Mouse (Mus musculus) lung, postnatal 0 days (tissue): ENCODE measurements at regions not wholly inside any gene's neighbourhood (a gene's known extent, or its start where the extent isn't known, plus 50 kb on each side); places are given as distances from the start of the nearest gene placed in this dataset.

ENCODE experiments used
- CTCF ChIP-seq: IDR thresholded peaks from 2 replicates; pipeline ENCODE4 v1.5.1; 2016; ENCODE audit warnings: antibody characterized with exemption, mild to moderate bottlenecking
- EP300 ChIP-seq: IDR thresholded peaks from 2 replicates; pipeline ENCODE4 v1.6.1; 2016; ENCODE audit warnings: antibody characterized with exemption, mild to moderate bottlenecking, control low read depth

DNA sequence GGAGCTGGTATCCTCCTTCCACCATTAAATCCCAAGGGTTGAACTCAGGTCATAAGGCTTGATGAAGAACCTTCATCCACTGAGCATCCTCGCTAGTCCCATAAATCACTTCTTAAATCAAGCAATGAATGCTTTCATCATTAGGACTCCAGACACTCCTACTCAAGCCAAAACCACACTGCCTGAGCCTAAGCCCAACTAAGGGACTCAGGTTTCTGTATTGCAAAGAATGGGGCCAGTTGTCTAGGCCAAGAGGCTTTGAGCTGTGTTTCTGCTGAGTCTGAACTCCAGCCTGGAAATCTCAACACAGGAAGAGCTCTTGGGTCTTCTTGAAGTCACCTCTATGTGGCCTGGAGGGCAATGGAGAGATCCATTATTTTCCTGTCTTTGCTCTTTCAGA lies 138.4 kb upstream of the Spdye4c start:
- TF ChIP-seq CTCF (no peak), EP300 (no peak)
